Mouse (Mus musculus) midbrain, embryonic 13.5 days (tissue): ENCODE results near the gene Rpl36. TPM values are rescaled to one million over a fixed set of nuclear protein-coding genes. Genes with fewer than 3 reads are reported as not detected.

Experiments used
- ATAC-seq: fragments of 200-750 bp; cut with Nextera tagmentation; 2 replicates; pipeline ENCODE4 v1.8.0; 2017; ENCODE audit warnings: mild to moderate bottlenecking, moderate TSS enrichment, moderate library complexity
- H3K27ac ChIP-seq: fragments of 300-500 bp; sonication (generic); 2 replicates; pipeline ENCODE4 v1.5.1; 2015; ENCODE audit warnings: inconsistent platforms, mild to moderate bottlenecking, moderate library complexity
- H3K27me3 ChIP-seq: fragments of 300-500 bp; sonication (generic); 2 replicates; pipeline ENCODE4 v1.6.1; 2015; ENCODE audit warnings: mild to moderate bottlenecking, inconsistent platforms
- H3K36me3 ChIP-seq: fragments of 300-500 bp; sonication (generic); 2 replicates; pipeline ENCODE4 v1.6.1; 2015; ENCODE audit warnings: mild to moderate bottlenecking, inconsistent platforms
- H3K4me1 ChIP-seq: fragments of 300-500 bp; sonication (generic); replicated peaks from 2 replicates; pipeline ENCODE4 v1.6.1; 2015; ENCODE audit warnings: inconsistent platforms
- H3K4me2 ChIP-seq: fragments of 300-500 bp; sonication (generic); replicated peaks from 2 replicates; pipeline ENCODE4 v1.6.1; 2015; ENCODE audit warnings: moderate library complexity, mild to moderate bottlenecking, inconsistent platforms
- H3K4me3 ChIP-seq: fragments of 300-500 bp; sonication (generic); replicated peaks from 2 replicates; pipeline ENCODE4 v1.5.1; 2015; ENCODE audit warnings: mild to moderate bottlenecking, inconsistent platforms
- H3K9ac ChIP-seq: fragments of 300-500 bp; sonication (generic); replicated peaks from 2 replicates; pipeline ENCODE4 v1.6.1; 2015; ENCODE audit warnings: mild to moderate bottlenecking, inconsistent platforms
- H3K9me3 ChIP-seq: fragments of 300-500 bp; sonication (generic); 2 replicates; pipeline ENCODE4 v1.6.1; 2016; ENCODE audit warnings: mild to moderate bottlenecking, inconsistent platforms
- whole genome bisulfite sequencing: fragments of 180-500 bp; shearing (Covaris S2); methylation state at CpG from one replicate; pipeline ENCODE4 v1.1.7; 2015; 5-methylcytosine and 5-hydroxymethylcytosine counted together
- polyA plus RNA-seq: library from polyadenylated mRNA; unstranded; fragments of >200 nt; fragmentation: Nextera tagmentation; extraction: Ambion mirVana; gene quantifications from 2 replicates; pipeline ENCODE4 v1.2.1, GENCODE M21; 2015

The Rpl36 gene
- polyA plus RNA-seq, 1 experiment from 2014 or later, result 1,215 TPM

- H3K36me3 ChIP-seq, result no peaks in the 10 kb centered on the region
- no peak overlapping the region for H3K9ac ChIP-seq
- peaks cover 20% of the 10 kb centered on the region for H3K27me3 ChIP-seq
- no peak for ATAC-seq
- no peaks in the 10 kb centered on the region for H3K9me3 ChIP-seq
- no peak overlapping the region for H3K27ac ChIP-seq
- no peak overlapping the region for H3K4me3 ChIP-seq
- H3K4me2 ChIP-seq, result no peak overlapping the region
- 63% methylated on average over 3 of the region's 3 CpGs for WGBS
- peaks cover 14% of the 10 kb centered on the region for H3K4me1 ChIP-seq
Observed at GRCm38 (mm10) chr17:56663659-56664058, 50.4 kb downstream of the Rpl36 start.

Other genes starting within 250 kb of the Rpl36 start
- gene Ptprs, start 136.9 kb upstream of the Rpl36 start, polyA plus RNA-seq, result 278 and 317 TPM in 2 replicates
- gene Znrf4, start 101.0 kb upstream of the Rpl36 start, polyA plus RNA-seq, result 0.17 TPM in 1 of 2 replicates, not detected in the other
- 0.90 and 1.3 TPM in 2 replicates for gene Gm20219, start 59.0 kb upstream of the Rpl36 start, polyA plus RNA-seq
- 74.1 and 89.0 TPM in 2 replicates for gene Safb2, start 28.8 kb upstream of the Rpl36 start, polyA plus RNA-seq
- gene Safb, start 28.6 kb upstream of the Rpl36 start, polyA plus RNA-seq, result 112 and 127 TPM in 2 replicates
- gene 2410015M20Rik, start 3.6 kb upstream of the Rpl36 start, polyA plus RNA-seq, result 198 and 199 TPM in 2 replicates
- 40.9 and 43.4 TPM in 2 replicates for gene Lonp1, start 13.5 kb downstream of the Rpl36 start, polyA plus RNA-seq
- 1.8 and 2.0 TPM in 2 replicates for gene Catsperd, start 14.7 kb downstream of the Rpl36 start, polyA plus RNA-seq
- 108 and 109 TPM in 2 replicates for gene Ranbp3, start 59.9 kb downstream of the Rpl36 start, polyA plus RNA-seq
- 465 and 479 TPM in 2 replicates for gene Ndufa11, start 104.4 kb downstream of the Rpl36 start, polyA plus RNA-seq
- gene Vmac, start 104.6 kb downstream of the Rpl36 start, polyA plus RNA-seq, result 15.5 and 18.2 TPM in 2 replicates
- 2.9 and 4.0 TPM in 2 replicates for gene Nrtn, start 144.1 kb downstream of the Rpl36 start, polyA plus RNA-seq
- 63.7 TPM in 2 replicates for gene Dus3l, start 151.3 kb downstream of the Rpl36 start, polyA plus RNA-seq
- gene Prr22, start 156.8 kb downstream of the Rpl36 start, polyA plus RNA-seq, result 1.7 and 1.9 TPM in 2 replicates
- gene Rfx2, start 217.6 kb downstream of the Rpl36 start, polyA plus RNA-seq, result 4.0 and 6.3 TPM in 2 replicates